Mouse (Mus musculus): ENCODE data around the gene Pfkfb3. TPM values are rescaled to one million over a fixed set of nuclear protein-coding genes. Genes with fewer than 3 reads are reported as not detected.

The Pfkfb3 gene
- polyA plus RNA-seq, 2 experiments: 11.4 to 19.6 TPM

DNA sequence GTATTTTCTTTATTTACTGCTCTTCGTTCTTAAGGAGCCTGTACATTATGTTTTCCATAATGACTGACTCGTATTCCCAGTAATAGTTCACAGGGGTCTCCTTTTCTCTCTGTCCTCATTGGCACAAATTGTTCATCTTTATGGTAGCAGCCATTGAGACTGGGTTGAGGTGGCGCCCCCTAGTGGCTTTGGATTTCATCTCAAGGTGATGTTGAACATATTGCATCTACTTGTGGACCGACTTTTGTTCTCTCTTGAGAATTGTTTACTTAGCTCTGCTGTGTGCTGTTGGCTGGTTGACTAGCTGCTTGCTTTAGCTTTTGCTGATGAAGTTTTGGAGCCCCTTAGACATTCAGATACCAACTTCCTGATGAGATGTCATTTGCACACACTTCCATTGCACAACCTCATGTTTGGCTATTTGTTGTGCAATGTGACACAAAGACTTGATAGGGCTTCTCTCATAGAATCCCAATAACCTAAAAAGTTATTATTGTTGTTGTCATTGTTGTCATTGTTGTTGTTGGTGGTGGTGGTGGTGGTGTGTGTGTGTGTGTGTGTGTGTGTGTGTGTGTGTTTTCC, 14.0 kb upstream of the Pfkfb3 start:
- Histone ChIP-seq H3K36me3 (ENCODE audit: control insufficient read depth, insufficient read depth, low read length) (no peaks in the 10 kb centered on the region), H3K27me3 (ENCODE audit: control insufficient read depth, insufficient read depth, low read length) (no peaks in the 10 kb centered on the region), H3K9me3 (ENCODE audit: control insufficient read depth, low read length) (no peaks in the 10 kb centered on the region), H3K4me3 (replicated peaks; ENCODE audit: low read length) (no peak overlapping the region), H3K4me2 (replicated peaks; ENCODE audit: low read depth, low read length, severe bottlenecking) (no peak overlapping the region), H3K9ac (ENCODE audit: low read depth, low read length, severe bottlenecking) (no peak overlapping the region), H3K27ac (replicated peaks; ENCODE audit: low read depth, low read length) (no peak overlapping the region), H3K4me1 (ENCODE audit: control insufficient read depth, insufficient read depth, low read length) (no peaks in the 10 kb centered on the region)
- ATAC-seq (ENCODE audit: low FRiP score, low read depth) (no peak), DNase-seq (ENCODE audit: low spot score) (no peak)
- no peak for TF ChIP-seq POLR2A (IDR thresholded peaks at IDR 0.05; ENCODE audit: borderline replicate concordance, extremely low read depth, insufficient read depth, insufficient read length)
- WGBS: 62% methylated on average over 4 of the region's 4 CpGs

DNA sequence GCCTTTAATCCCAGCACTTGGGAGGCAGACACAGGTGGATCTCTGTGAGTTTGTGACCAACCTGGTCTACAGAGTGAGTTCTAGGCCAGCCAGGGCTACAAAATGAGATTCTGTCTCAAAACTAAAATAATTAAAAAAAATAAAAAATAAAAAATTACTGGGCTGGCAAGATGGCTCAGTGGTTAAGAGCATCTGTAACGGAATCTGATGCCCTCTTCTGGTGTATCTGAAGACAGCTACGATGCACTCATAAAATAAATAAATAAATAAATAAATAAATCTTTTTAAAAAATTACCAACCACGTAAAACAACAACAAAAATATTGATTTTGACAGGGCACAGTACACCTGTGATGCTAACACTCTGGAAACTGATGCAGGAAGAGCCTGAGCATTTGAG, 13.0 kb upstream of the Pfkfb3 start:
- Histone ChIP-seq H3K9me3 (ENCODE audit: control insufficient read depth, low read length) (no peaks in the 10 kb centered on the region), H3K27me3 (ENCODE audit: control insufficient read depth, insufficient read depth, low read length) (no peaks in the 10 kb centered on the region), H3K4me1 (ENCODE audit: control insufficient read depth, insufficient read depth, low read length) (no peaks in the 10 kb centered on the region), H3K4me2 (replicated peaks; ENCODE audit: low read depth, low read length, severe bottlenecking) (no peak overlapping the region), H3K27ac (replicated peaks; ENCODE audit: low read depth, low read length) (no peak overlapping the region), H3K9ac (ENCODE audit: low read depth, low read length, severe bottlenecking) (no peak overlapping the region), H3K4me3 (replicated peaks; ENCODE audit: low read length) (no peak overlapping the region), H3K36me3 (ENCODE audit: control insufficient read depth, insufficient read depth, low read length) (no peaks in the 10 kb centered on the region)
- ATAC-seq (ENCODE audit: low FRiP score, low read depth): no peak
- no peak for DNase-seq (ENCODE audit: low spot score)
- no peak for TF ChIP-seq POLR2A (IDR thresholded peaks at IDR 0.05; ENCODE audit: borderline replicate concordance, extremely low read depth, insufficient read depth, insufficient read length)
- 78% methylated on average over 3 of the region's 3 CpGs for WGBS

DNA sequence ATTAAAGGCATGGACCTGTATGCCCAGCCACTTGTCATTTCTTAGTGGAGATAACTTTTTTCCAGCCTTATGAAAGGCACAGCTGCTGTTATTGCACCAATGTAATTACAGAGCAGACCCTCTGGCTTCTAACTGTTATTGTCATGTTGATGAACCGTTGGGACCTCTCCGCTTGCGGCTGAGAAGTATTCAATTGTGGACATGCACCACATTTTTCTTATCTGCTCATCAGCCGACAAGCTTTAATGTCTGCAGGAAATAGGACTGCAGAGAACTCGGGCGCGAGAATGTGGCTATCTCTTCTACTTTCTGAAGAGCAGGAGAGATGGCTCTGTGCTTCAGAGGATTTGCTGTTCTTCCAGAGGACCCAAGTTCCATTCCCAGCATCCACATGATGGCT, 12.4 kb upstream of the Pfkfb3 start:
- WGBS: 83% methylated on average over 7 of the region's 7 CpGs
- Histone ChIP-seq H3K4me2 (replicated peaks; ENCODE audit: low read depth, low read length, severe bottlenecking) (no peak overlapping the region), H3K36me3 (ENCODE audit: control insufficient read depth, insufficient read depth, low read length) (no peaks in the 10 kb centered on the region), H3K9ac (ENCODE audit: low read depth, low read length, severe bottlenecking) (no peak overlapping the region), H3K4me1 (ENCODE audit: control insufficient read depth, insufficient read depth, low read length) (no peaks in the 10 kb centered on the region), H3K27me3 (ENCODE audit: control insufficient read depth, insufficient read depth, low read length) (no peaks in the 10 kb centered on the region), H3K27ac (replicated peaks; ENCODE audit: low read depth, low read length) (no peak overlapping the region), H3K9me3 (ENCODE audit: control insufficient read depth, low read length) (no peaks in the 10 kb centered on the region), H3K4me3 (replicated peaks; ENCODE audit: low read length) (no peak overlapping the region)
- TF ChIP-seq POLR2A (IDR thresholded peaks at IDR 0.05; ENCODE audit: borderline replicate concordance, extremely low read depth, insufficient read depth, insufficient read length): no peak
- DNase-seq (ENCODE audit: low spot score) (no peak), ATAC-seq (ENCODE audit: low FRiP score, low read depth) (no peak)

DNA sequence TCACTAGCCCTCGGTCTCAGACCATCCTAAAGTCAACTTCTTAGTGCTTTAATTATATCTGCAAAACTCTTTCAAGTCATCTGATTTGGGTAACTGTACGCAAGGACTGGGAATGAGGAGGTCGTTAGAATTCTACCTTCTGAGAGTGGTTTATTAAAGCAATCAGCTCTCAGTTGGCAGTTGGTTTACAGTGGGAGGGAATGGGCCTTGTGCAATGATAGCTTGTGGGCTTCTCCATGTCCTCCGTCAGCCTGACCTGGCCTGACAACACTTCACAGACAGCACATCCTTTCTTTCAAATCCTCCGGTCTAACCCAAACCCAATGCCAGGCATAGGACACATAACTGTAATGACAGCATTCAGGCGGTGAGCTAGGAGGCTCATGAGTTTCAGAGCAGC, 10.9 kb upstream of the Pfkfb3 start:
- H3K4me2 ChIP-seq (replicated peaks; ENCODE audit: low read depth, low read length, severe bottlenecking): no peak overlapping the region
- 78% methylated on average over 6 of the region's 6 CpGs for WGBS
- no peak for TF ChIP-seq POLR2A (IDR thresholded peaks at IDR 0.05; ENCODE audit: borderline replicate concordance, extremely low read depth, insufficient read depth, insufficient read length)
- no peaks in the 10 kb centered on the region for H3K36me3 ChIP-seq (ENCODE audit: control insufficient read depth, insufficient read depth, low read length)
- H3K9ac ChIP-seq (ENCODE audit: low read depth, low read length, severe bottlenecking): no peak overlapping the region
- no peaks in the 10 kb centered on the region for H3K27me3 ChIP-seq (ENCODE audit: control insufficient read depth, insufficient read depth, low read length)
- H3K9me3 ChIP-seq (ENCODE audit: control insufficient read depth, low read length): no peaks in the 10 kb centered on the region
- no peak overlapping the region for H3K27ac ChIP-seq (replicated peaks; ENCODE audit: low read depth, low read length)
- H3K4me3 ChIP-seq (replicated peaks; ENCODE audit: low read length): no peak overlapping the region
- no peak for DNase-seq (ENCODE audit: low spot score)
- no peak for ATAC-seq (ENCODE audit: low FRiP score, low read depth)
- no peaks in the 10 kb centered on the region for H3K4me1 ChIP-seq (ENCODE audit: control insufficient read depth, insufficient read depth, low read length)

DNA sequence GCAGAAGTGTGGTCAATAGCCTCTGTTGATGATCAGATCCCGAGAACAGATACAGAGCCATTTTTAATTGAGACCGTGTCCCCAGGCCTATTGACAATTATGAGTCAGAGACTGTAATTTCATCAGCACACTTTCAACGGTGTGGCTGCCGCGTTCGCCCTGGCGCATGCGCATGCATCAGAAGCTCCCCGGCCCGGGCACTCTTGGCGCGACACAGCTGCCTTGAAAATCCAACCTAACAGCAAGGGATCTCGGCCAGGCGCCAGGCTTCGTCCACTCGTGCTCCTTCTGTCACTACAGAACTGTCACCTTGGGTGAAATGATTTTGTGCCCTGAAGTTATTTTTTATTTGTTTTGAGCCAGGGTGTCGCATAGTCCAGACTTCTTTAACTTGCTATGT, 9.4 kb upstream of the Pfkfb3 start:
- Histone ChIP-seq H3K9ac (ENCODE audit: low read depth, low read length, severe bottlenecking) (no peak overlapping the region), H3K4me1 (ENCODE audit: control insufficient read depth, insufficient read depth, low read length) (no peaks in the 10 kb centered on the region), H3K4me2 (replicated peaks; ENCODE audit: low read depth, low read length, severe bottlenecking) (no peak overlapping the region), H3K27me3 (ENCODE audit: control insufficient read depth, insufficient read depth, low read length) (no peaks in the 10 kb centered on the region), H3K36me3 (ENCODE audit: control insufficient read depth, insufficient read depth, low read length) (no peaks in the 10 kb centered on the region), H3K4me3 (replicated peaks; ENCODE audit: low read length) (no peak overlapping the region), H3K9me3 (ENCODE audit: control insufficient read depth, low read length) (no peaks in the 10 kb centered on the region), H3K27ac (replicated peaks; ENCODE audit: low read depth, low read length) (no peak overlapping the region)
- no peak for TF ChIP-seq POLR2A (IDR thresholded peaks at IDR 0.05; ENCODE audit: borderline replicate concordance, extremely low read depth, insufficient read depth, insufficient read length)
- DNase-seq (ENCODE audit: low spot score) (no peak), ATAC-seq (ENCODE audit: low FRiP score, low read depth) (no peak)
- WGBS: 92% methylated on average over 17 of the region's 17 CpGs

DNA sequence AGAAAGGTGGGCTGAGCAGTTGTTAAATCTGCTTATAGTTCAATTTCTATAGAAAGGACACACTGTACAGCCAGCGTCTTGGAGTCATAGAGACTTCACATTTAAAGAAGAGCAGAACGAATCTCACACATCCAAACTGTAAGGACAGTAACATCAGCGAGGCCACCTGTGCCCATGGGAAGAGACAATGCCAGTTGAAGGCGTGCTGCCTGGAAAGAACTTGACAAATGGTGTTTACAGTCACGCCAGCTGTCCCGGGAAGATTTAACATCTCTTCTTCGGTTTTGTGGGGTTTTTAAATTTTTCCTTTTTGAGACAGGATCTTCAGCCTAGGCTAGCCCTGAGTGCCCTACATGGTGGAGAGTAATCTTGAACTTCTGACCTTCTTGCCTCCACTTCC, 4.8 kb upstream of the Pfkfb3 start:
- no peak overlapping the region for H3K4me2 ChIP-seq (replicated peaks; ENCODE audit: low read depth, low read length, severe bottlenecking)
- H3K9me3 ChIP-seq (ENCODE audit: control insufficient read depth, low read length): no peaks in the 10 kb centered on the region
- H3K4me1 ChIP-seq (ENCODE audit: control insufficient read depth, insufficient read depth, low read length): no peaks in the 10 kb centered on the region
- ATAC-seq (ENCODE audit: low FRiP score, low read depth) (no peak), DNase-seq (ENCODE audit: low spot score) (no peak)
- H3K9ac ChIP-seq (ENCODE audit: low read depth, low read length, severe bottlenecking): no peak overlapping the region
- H3K36me3 ChIP-seq (ENCODE audit: control insufficient read depth, insufficient read depth, low read length): no peaks in the 10 kb centered on the region
- peaks cover 6% of the 10 kb centered on the region; the same call in 1 of the 2 replicates for H3K27me3 ChIP-seq (ENCODE audit: control insufficient read depth, insufficient read depth, low read length)
- H3K4me3 ChIP-seq (replicated peaks; ENCODE audit: low read length): no peak overlapping the region
- WGBS: 84% methylated on average over 7 of the region's 7 CpGs
- H3K27ac ChIP-seq (replicated peaks; ENCODE audit: low read depth, low read length): no peak overlapping the region
- no peak for TF ChIP-seq POLR2A (IDR thresholded peaks at IDR 0.05; ENCODE audit: borderline replicate concordance, extremely low read depth, insufficient read depth, insufficient read length)
